Mouse (Mus musculus): ENCODE measurements around the gene Gm14744.
"Not testable (repeated sequence)": the region's sequence is repeated elsewhere in the genome, so short reads cannot be mapped to it uniquely, and the experiment has no call there.

The Gm14744 gene

DNA sequence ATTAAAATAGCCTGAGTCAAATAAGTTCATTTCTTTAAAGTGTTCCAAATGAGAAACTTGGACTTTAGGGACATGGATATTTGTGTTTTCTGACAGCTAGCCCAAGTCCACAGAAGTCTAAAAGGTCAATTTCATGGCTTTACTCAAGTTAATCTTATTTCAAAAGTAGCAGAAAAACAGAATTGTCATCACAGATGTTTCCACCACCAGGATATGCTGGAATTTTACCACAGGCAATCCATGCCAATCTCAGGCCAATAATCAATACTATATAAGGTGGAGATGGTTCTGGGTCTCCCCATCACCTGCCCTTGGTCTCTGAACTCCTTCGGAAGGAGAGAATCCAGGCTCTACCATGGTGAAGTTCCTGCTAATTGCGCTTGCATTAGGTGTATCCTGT is at the start of gene Gm14744:
Gene Gm14744 (plus strand): TSS at position 301 of the 400 bp plus-strand sequence.
- DNase-seq = not testable (repeated sequence)

DNA sequence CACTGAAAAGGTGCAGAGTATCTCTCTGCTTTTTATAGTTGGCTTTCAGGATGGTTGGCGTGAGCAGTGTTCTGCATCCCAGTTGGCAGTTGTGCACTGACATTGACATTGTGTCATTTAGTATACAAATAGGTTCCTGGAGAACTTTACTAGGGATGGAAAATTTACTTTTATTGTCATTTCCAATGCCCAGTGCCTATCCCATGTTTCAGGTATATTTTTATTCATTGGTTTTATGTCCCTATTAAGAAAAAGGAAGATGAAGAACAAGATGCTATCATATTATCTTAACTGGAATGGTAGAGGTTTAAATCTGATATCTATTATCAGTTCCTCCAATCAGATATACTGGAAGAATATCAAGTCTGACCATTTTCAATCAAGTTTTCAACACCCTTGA is 11.0 kb upstream of the Gm14744 start, which contains the start of gene Pbsn:
Gene Pbsn (minus strand): TSS at position 101 of the 400 bp plus-strand sequence.
- DNase-seq = no peak

- peak; percentile 3 for DNase-seq
Measured at GRCm38 (mm10) chrX:77880033-77880432, 15.5 kb downstream of the Gm14744 start.
